Mouse (Mus musculus): ENCODE measurements at regions not wholly inside any gene's neighbourhood (a gene's known extent, or its start where the extent isn't known, plus 50 kb on each side); places are given as distances from the start of the nearest gene placed in this dataset.

GRCm38 (mm10) chr17:16078549-16078948 lies 247.7 kb upstream of the Rgmb start:
- DNase-seq (ENCODE audit: low spot score) (no peak), ATAC-seq (replicated peaks; ENCODE audit: low FRiP score, low read depth) (no peak)
- H3K27me3 ChIP-seq (ENCODE audit: insufficient read depth, low read length), result no peaks in the 10 kb centered on the region
- no peaks in the 10 kb centered on the region for H3K9me3 ChIP-seq (replicated peaks; ENCODE audit: low read length)
- no peak overlapping the region for H3K9ac ChIP-seq (ENCODE audit: low read depth, low read length)
- no peak overlapping the region for H3K27ac ChIP-seq
- 58% methylated on average over 3 of the region's 3 CpGs for WGBS
- no peak overlapping the region for H3K4me2 ChIP-seq (ENCODE audit: low read length)
- no peaks in the 10 kb centered on the region for H3K4me1 ChIP-seq (replicated peaks; ENCODE audit: insufficient read depth, low read length)
- no peaks in the 10 kb centered on the region for H3K36me3 ChIP-seq (ENCODE audit: insufficient read depth, low read length)
- no peak for TF ChIP-seq CTCF (IDR thresholded peaks at IDR 0.05; ENCODE audit: low read depth)
- H3K4me3 ChIP-seq (replicated peaks; ENCODE audit: low read depth, low read length), result no peak overlapping the region

- H3K4me3 ChIP-seq (replicated peaks; ENCODE audit: low read depth, low read length), result no peak overlapping the region
- no peak for DNase-seq (ENCODE audit: low spot score)
- H3K4me2 ChIP-seq (ENCODE audit: low read length), result no peak overlapping the region
- no peaks in the 10 kb centered on the region for H3K27me3 ChIP-seq (ENCODE audit: insufficient read depth, low read length)
- H3K27ac ChIP-seq, result no peak overlapping the region
- no peak for TF ChIP-seq CTCF (IDR thresholded peaks at IDR 0.05; ENCODE audit: low read depth)
- no peak overlapping the region for H3K9ac ChIP-seq (ENCODE audit: low read depth, low read length)
- no peaks in the 10 kb centered on the region for H3K9me3 ChIP-seq (replicated peaks; ENCODE audit: low read length)
- no peak for ATAC-seq (replicated peaks; ENCODE audit: low FRiP score, low read depth)
- 69% methylated on average over 1 of the region's 1 CpGs for whole genome bisulfite sequencing
- H3K36me3 ChIP-seq (ENCODE audit: insufficient read depth, low read length), result no peaks in the 10 kb centered on the region
- H3K4me1 ChIP-seq (replicated peaks; ENCODE audit: insufficient read depth, low read length), result no peaks in the 10 kb centered on the region
These were observed 238.5 kb upstream of the Rgmb start for GRCm38 (mm10) chr17:16069334-16069733.

GRCm38 (mm10) chr17:16067858-16068257 lies 237.0 kb upstream of the Rgmb start:
- H3K9me3 ChIP-seq (replicated peaks; ENCODE audit: low read length), result no peaks in the 10 kb centered on the region
- 89% methylated on average over 2 of the region's 2 CpGs for WGBS
- no peaks in the 10 kb centered on the region for H3K27me3 ChIP-seq (ENCODE audit: insufficient read depth, low read length)
- no peaks in the 10 kb centered on the region for H3K4me1 ChIP-seq (replicated peaks; ENCODE audit: insufficient read depth, low read length)
- ATAC-seq (replicated peaks; ENCODE audit: low FRiP score, low read depth) (no peak), DNase-seq (ENCODE audit: low spot score) (no peak)
- H3K27ac ChIP-seq, result no peak overlapping the region
- no peak overlapping the region for H3K4me3 ChIP-seq (replicated peaks; ENCODE audit: low read depth, low read length)
- no peak overlapping the region for H3K4me2 ChIP-seq (ENCODE audit: low read length)
- H3K36me3 ChIP-seq (ENCODE audit: insufficient read depth, low read length), result no peaks in the 10 kb centered on the region
- no peak overlapping the region for H3K9ac ChIP-seq (ENCODE audit: low read depth, low read length)
- no peak for TF ChIP-seq CTCF (IDR thresholded peaks at IDR 0.05; ENCODE audit: low read depth)

GRCm38 (mm10) chr17:16054481-16054880 lies 223.6 kb upstream of the Rgmb start:
- DNase-seq (ENCODE audit: low spot score), result peak; percentile 79
- H3K4me1 ChIP-seq (replicated peaks; ENCODE audit: insufficient read depth, low read length), result no peaks in the 10 kb centered on the region
- no peak overlapping the region for H3K9ac ChIP-seq (ENCODE audit: low read depth, low read length)
- H3K27me3 ChIP-seq (ENCODE audit: insufficient read depth, low read length), result no peaks in the 10 kb centered on the region
- no peaks in the 10 kb centered on the region for H3K9me3 ChIP-seq (replicated peaks; ENCODE audit: low read length)
- no peaks in the 10 kb centered on the region for H3K36me3 ChIP-seq (ENCODE audit: insufficient read depth, low read length)
- 16% methylated on average over 3 of the region's 3 CpGs for WGBS
- TF ChIP-seq CTCF (IDR thresholded peaks at IDR 0.05; ENCODE audit: low read depth), result no peak
- H3K4me2 ChIP-seq (ENCODE audit: low read length), result no peak overlapping the region
- no peak for ATAC-seq (replicated peaks; ENCODE audit: low FRiP score, low read depth)
- H3K4me3 ChIP-seq (replicated peaks; ENCODE audit: low read depth, low read length), result no peak overlapping the region
- H3K27ac ChIP-seq, result no peak overlapping the region

- Histone ChIP-seq H3K27me3 (ENCODE audit: insufficient read depth, low read length) (no peaks in the 10 kb centered on the region), H3K4me3 (replicated peaks; ENCODE audit: low read depth, low read length) (no peak overlapping the region), H3K4me1 (replicated peaks; ENCODE audit: insufficient read depth, low read length) (no peaks in the 10 kb centered on the region), H3K9me3 (replicated peaks; ENCODE audit: low read length) (no peaks in the 10 kb centered on the region), H3K27ac (no peak overlapping the region), H3K9ac (ENCODE audit: low read depth, low read length) (no peak overlapping the region), H3K4me2 (ENCODE audit: low read length) (no peak overlapping the region), H3K36me3 (ENCODE audit: insufficient read depth, low read length) (no peaks in the 10 kb centered on the region)
- DNase-seq (ENCODE audit: low spot score), result peak; percentile 64
- 37% methylated on average over 5 of the region's 5 CpGs for WGBS
- no peak for ATAC-seq (replicated peaks; ENCODE audit: low FRiP score, low read depth)
- TF ChIP-seq CTCF (IDR thresholded peaks at IDR 0.05; ENCODE audit: low read depth), result no peak
These were observed 220.9 kb upstream of the Rgmb start for GRCm38 (mm10) chr17:16051713-16052112.

GRCm38 (mm10) chr17:16041542-16042251 lies 210.9 kb upstream of the Rgmb start:
- WGBS, result 64% methylated on average over 5 of the region's 5 CpGs
- no peak for TF ChIP-seq CTCF (IDR thresholded peaks at IDR 0.05; ENCODE audit: low read depth)
- Histone ChIP-seq H3K4me1 (replicated peaks; ENCODE audit: insufficient read depth, low read length) (no peaks in the 10 kb centered on the region), H3K9ac (ENCODE audit: low read depth, low read length) (no peak overlapping the region), H3K27me3 (ENCODE audit: insufficient read depth, low read length) (no peaks in the 10 kb centered on the region), H3K4me3 (replicated peaks; ENCODE audit: low read depth, low read length) (no peak overlapping the region), H3K9me3 (replicated peaks; ENCODE audit: low read length) (no peaks in the 10 kb centered on the region), H3K4me2 (ENCODE audit: low read length) (no peak overlapping the region), H3K36me3 (ENCODE audit: insufficient read depth, low read length) (no peaks in the 10 kb centered on the region), H3K27ac (no peak overlapping the region)
- no peak for DNase-seq (ENCODE audit: low spot score)
- ATAC-seq (replicated peaks; ENCODE audit: low FRiP score, low read depth), result no peak

- no peak for DNase-seq (ENCODE audit: low spot score)
- TF ChIP-seq CTCF (IDR thresholded peaks at IDR 0.05; ENCODE audit: low read depth), result no peak
- WGBS, result 82% methylated on average over 4 of the region's 4 CpGs
These were observed 197.2 kb upstream of the Rgmb start for GRCm38 (mm10) chr17:16027989-16028388.

More at GRCm38 (mm10) chr17:16027989-16028388, 197.2 kb upstream of the Rgmb start:
- no peak overlapping the region for H3K9ac ChIP-seq (ENCODE audit: low read depth, low read length)
- H3K36me3 ChIP-seq (ENCODE audit: insufficient read depth, low read length), result no peaks in the 10 kb centered on the region
- H3K27ac ChIP-seq, result no peak overlapping the region
- H3K4me2 ChIP-seq (ENCODE audit: low read length), result no peak overlapping the region
- no peak overlapping the region for H3K4me3 ChIP-seq (replicated peaks; ENCODE audit: low read depth, low read length)
- no peaks in the 10 kb centered on the region for H3K4me1 ChIP-seq (replicated peaks; ENCODE audit: insufficient read depth, low read length)
- H3K27me3 ChIP-seq (ENCODE audit: insufficient read depth, low read length), result no peaks in the 10 kb centered on the region
- no peaks in the 10 kb centered on the region for H3K9me3 ChIP-seq (replicated peaks; ENCODE audit: low read length)
- ATAC-seq (replicated peaks; ENCODE audit: low FRiP score, low read depth), result no peak

Measured in kidney, postnatal 0 days (tissue).